Mouse (Mus musculus) megakaryocyte, embryonic 14.5 days (primary cell): ENCODE results near the gene Pitpnc1.

Experiments
- FLI1 ChIP-seq: IDR thresholded peaks from 2 replicates; pipeline ENCODE4 v1.6.1; 2012; ENCODE audit warnings: low read length, inconsistent platforms, mixed read lengths
- GATA1 ChIP-seq: IDR thresholded peaks from 3 replicates; pipeline ENCODE4 v1.6.1; 2012; ENCODE audit warnings: mixed read lengths, low read length, inconsistent platforms, borderline replicate concordance

- TF ChIP-seq GATA1 (no peak), FLI1 (no peak)
These were observed 1.4 kb downstream of the Pitpnc1 start for GRCm38 (mm10) chr11:107469031-107469522.
